In the genomic region with DNA sequence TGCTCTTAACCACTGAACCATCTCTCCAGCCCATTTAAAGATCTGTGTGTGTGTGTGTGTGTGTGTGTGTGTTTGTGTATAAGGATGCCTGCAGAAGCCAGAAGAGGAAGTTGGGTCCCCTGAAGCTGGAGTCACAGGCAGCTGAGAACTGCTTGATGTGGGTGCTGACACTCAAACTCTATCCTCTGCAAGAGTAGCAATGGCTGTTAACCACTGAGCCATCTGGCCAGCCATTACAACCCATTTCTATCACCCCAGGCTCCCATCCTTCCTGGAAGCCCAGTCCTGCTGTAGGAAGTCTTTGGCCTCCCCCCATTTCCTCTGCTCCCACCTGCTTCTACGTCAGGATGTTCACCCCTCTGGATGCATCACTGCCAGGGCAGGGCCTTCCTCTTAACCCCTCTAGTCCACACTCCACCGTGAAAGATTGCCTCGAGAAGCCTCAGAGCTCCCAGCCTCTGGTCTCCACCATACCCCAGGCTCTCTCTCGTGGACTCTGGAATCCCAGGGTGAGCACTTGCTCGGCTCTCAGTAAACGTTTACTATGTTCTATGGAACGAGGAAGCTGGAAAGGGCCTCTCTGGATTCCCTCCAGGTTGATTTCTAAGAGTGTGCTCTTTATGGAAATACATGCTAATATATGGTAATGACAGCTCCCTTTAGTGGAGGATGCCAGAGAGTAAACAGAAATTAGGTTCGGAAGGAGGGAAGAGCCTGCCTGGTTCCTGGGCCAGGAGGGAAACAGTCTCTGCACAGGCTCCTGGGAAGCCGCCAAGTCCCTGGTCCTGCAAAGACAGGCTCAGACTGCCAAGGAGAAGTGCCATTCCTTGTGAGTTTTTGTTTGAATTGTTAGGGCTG, we compare ENCODE assay signal across 8 mouse cellular contexts. TPM values are rescaled to one million over a fixed set of nuclear protein-coding genes. Genes with fewer than 3 reads are reported as not detected.
DNase-seq lines count a peak whose midpoint lies in the region; ATAC-seq and TF ChIP-seq lines count a peak whose summit lies in the region.

No protein-coding gene starts in this region.

- intact Hi-C loops in heart, postnatal 25 days (cut with DNase I) = no loop called here

- H3K4me3 ChIP-seq in heart, embryonic 13.5 days = no peak overlapping the region
- no peak overlapping the region for H3K4me3 ChIP-seq in kidney, postnatal 0 days (replicated peaks; ENCODE audit: low read depth, low read length)
- H3K4me3 ChIP-seq in thymus, adult 2 months (ENCODE audit: control insufficient read depth, insufficient read depth, low read length) = no peak overlapping the region

- TF ChIP-seq CTCF in kidney, postnatal 0 days (IDR thresholded peaks at IDR 0.05; ENCODE audit: low read depth) = no peak
- TF ChIP-seq CTCF in thymus, adult 2 months (IDR thresholded peaks at IDR 0.05; ENCODE audit: borderline replicate concordance, control insufficient read depth, extremely low read depth, insufficient read depth, low read length, poor library complexity) = no peak

- ATAC-seq in heart, embryonic 13.5 days (ENCODE audit: extremely low read depth, insufficient number of reproducible peaks, low FRiP score, low TSS enrichment) = no peak
- ATAC-seq in kidney, postnatal 0 days (replicated peaks; ENCODE audit: low FRiP score, low read depth) = no peak

- H3K9ac ChIP-seq in heart, embryonic 13.5 days = no peak overlapping the region
- H3K9ac ChIP-seq in kidney, postnatal 0 days (ENCODE audit: low read depth, low read length) = no peak overlapping the region

- no peaks in the 10 kb centered on the region for H3K9me3 ChIP-seq in heart, embryonic 13.5 days
- H3K9me3 ChIP-seq in kidney, postnatal 0 days (replicated peaks; ENCODE audit: low read length) = no peaks in the 10 kb centered on the region

- H3K4me1 ChIP-seq in heart, embryonic 13.5 days = peaks cover 29% of the 10 kb centered on the region
- peaks cover 4% of the 10 kb centered on the region; the same call in 1 of the 2 replicates for H3K4me1 ChIP-seq in kidney, postnatal 0 days (replicated peaks; ENCODE audit: insufficient read depth, low read length)
- H3K4me1 ChIP-seq in thymus, adult 2 months (replicated peaks; ENCODE audit: control insufficient read depth, insufficient read depth, low read length) = peaks cover 37% of the 10 kb centered on the region

- no peak for TF ChIP-seq POLR2A in thymus, adult 2 months (IDR thresholded peaks at IDR 0.05; ENCODE audit: control insufficient read depth, extremely low read depth, insufficient read depth, low read length, poor library complexity)

- 41% methylated on average over 9 of the region's 9 CpGs for WGBS in heart, embryonic 13.5 days
- 41% methylated on average over 9 of the region's 9 CpGs for WGBS in kidney, postnatal 0 days
- WGBS in thymus, adult 2 months = 44% methylated on average over 9 of the region's 9 CpGs

- H3K27me3 ChIP-seq in heart, embryonic 13.5 days (replicated peaks) = peaks cover 12% of the 10 kb centered on the region
- H3K27me3 ChIP-seq in kidney, postnatal 0 days (ENCODE audit: insufficient read depth, low read length) = no peaks in the 10 kb centered on the region
- no peaks in the 10 kb centered on the region for H3K27me3 ChIP-seq in thymus, adult 2 months (ENCODE audit: control insufficient read depth, insufficient read depth, low read length)

- peaks cover 20% of the 10 kb centered on the region for H3K36me3 ChIP-seq in heart, embryonic 13.5 days
- peaks cover 2% of the 10 kb centered on the region; the same call in 1 of the 2 replicates for H3K36me3 ChIP-seq in kidney, postnatal 0 days (ENCODE audit: insufficient read depth, low read length)
- no peaks in the 10 kb centered on the region for H3K36me3 ChIP-seq in thymus, adult 2 months (ENCODE audit: control insufficient read depth, insufficient read depth, low read length)

- no peak overlapping the region for H3K4me2 ChIP-seq in heart, embryonic 13.5 days
- no peak overlapping the region for H3K4me2 ChIP-seq in kidney, postnatal 0 days (ENCODE audit: low read length)

- no peak for DNase-seq in heart, postnatal 25 days (ENCODE audit: low spot score)
- DNase-seq in CD8-positive naive resting alpha-beta T cell, adult 2 months (ENCODE audit: low read depth in 2 of 2, low spot score in 2 of 2) = peak; percentile 44 to 55
- peak; percentile 71 for DNase-seq in cerebellum, adult 18-20 months
- no peak for DNase-seq in kidney, postnatal 0 days (ENCODE audit: low spot score)
- DNase-seq in lung, postnatal 36 days = peak; percentile 95
- DNase-seq in thymus, adult 2 months = peak; percentile 53
- no peak for DNase-seq in adrenal gland, adult 2 months

- peak overlapping the region; percentile 33 for H3K27ac ChIP-seq in heart, embryonic 13.5 days (replicated peaks)
- peak overlapping the region; percentile 50 for H3K27ac ChIP-seq in kidney, postnatal 0 days
- peak overlapping the region; percentile 86 for H3K27ac ChIP-seq in thymus, adult 2 months (ENCODE audit: control insufficient read depth, insufficient read depth, low read length)

RNA-seq across cellular contexts. Expression of a gene that starts 3.3 kb away (rescaled TPM):
- polyA plus RNA-seq in heart, embryonic 13.5 days (2015; fragmentation: Nextera tagmentation; extraction: Ambion mirVana) = 2.0 and 2.7 TPM in 2 replicates
- 1 to 10 TPM in 1 of 2 experiments, under 1 TPM in 1; 0.87 to 1.2 TPM for total RNA-seq in heart, postnatal 25 days (2021)
- 6.2 and 6.9 TPM in 2 replicates for polyA plus RNA-seq in kidney, postnatal 0 days (2015; fragmentation: Nextera tagmentation; extraction: Ambion mirVana)
- polyA plus RNA-seq in thymus, adult 2 months (2012; rRNA removed) = 276 and 292 TPM in 2 replicates
- 1 to 10 TPM; 2.5 to 4.0 TPM for total RNA-seq in adrenal gland, adult 2 months (2021)
- polyA plus RNA-seq in adrenal gland, adult 2 months (2012; rRNA removed) = 9.5 and 9.7 TPM in 2 replicates

RNA-seq across cellular contexts. Expression of a gene that starts 24.9 kb away (rescaled TPM):
- 35.1 and 43.4 TPM in 2 replicates for polyA plus RNA-seq in heart, embryonic 13.5 days (2015; fragmentation: Nextera tagmentation; extraction: Ambion mirVana)
- 10 to 100 TPM; 17.3 to 20.9 TPM for total RNA-seq in heart, postnatal 25 days (2021)
- 44.2 and 46.6 TPM in 2 replicates for polyA plus RNA-seq in kidney, postnatal 0 days (2015; fragmentation: Nextera tagmentation; extraction: Ambion mirVana)
- polyA plus RNA-seq in thymus, adult 2 months (2012; rRNA removed) = 15.9 and 20.7 TPM in 2 replicates
- 10 to 100 TPM; 33.7 to 34.5 TPM for total RNA-seq in adrenal gland, adult 2 months (2021)
- polyA plus RNA-seq in adrenal gland, adult 2 months (2012; rRNA removed) = 2.5 and 4.3 TPM in 2 replicates

RNA-seq across cellular contexts. Expression of a gene that starts 37.9 kb away (rescaled TPM):
- 13.1 and 13.9 TPM in 2 replicates for polyA plus RNA-seq in heart, embryonic 13.5 days (2015; fragmentation: Nextera tagmentation; extraction: Ambion mirVana)
- 1 to 10 TPM; 5.3 to 6.0 TPM for total RNA-seq in heart, postnatal 25 days (2021)
- 12.2 and 15.4 TPM in 2 replicates for polyA plus RNA-seq in kidney, postnatal 0 days (2015; fragmentation: Nextera tagmentation; extraction: Ambion mirVana)
- 54.2 and 55.2 TPM in 2 replicates for polyA plus RNA-seq in thymus, adult 2 months (2012; rRNA removed)
- total RNA-seq in adrenal gland, adult 2 months (2021) = 1 to 10 TPM; 7.8 to 8.9 TPM
- polyA plus RNA-seq in adrenal gland, adult 2 months (2012; rRNA removed) = 16.3 and 20.6 TPM in 2 replicates

RNA-seq across cellular contexts. Expression of a gene that starts 38.0 kb away (rescaled TPM):
- 18.1 and 19.6 TPM in 2 replicates for polyA plus RNA-seq in heart, embryonic 13.5 days (2015; fragmentation: Nextera tagmentation; extraction: Ambion mirVana)
- 1 to 10 TPM; 5.0 to 6.3 TPM for total RNA-seq in heart, postnatal 25 days (2021)
- 21.6 and 23.1 TPM in 2 replicates for polyA plus RNA-seq in kidney, postnatal 0 days (2015; fragmentation: Nextera tagmentation; extraction: Ambion mirVana)
- 136 and 138 TPM in 2 replicates for polyA plus RNA-seq in thymus, adult 2 months (2012; rRNA removed)
- total RNA-seq in adrenal gland, adult 2 months (2021) = 10 to 100 TPM in 1 of 2 experiments, 1 to 10 TPM in 1; 8.0 to 11.9 TPM
- polyA plus RNA-seq in adrenal gland, adult 2 months (2012; rRNA removed) = 24.8 and 26.6 TPM in 2 replicates

RNA-seq across cellular contexts. Expression of a gene that starts 57.4 kb away (rescaled TPM):
- 139 and 175 TPM in 2 replicates for polyA plus RNA-seq in heart, embryonic 13.5 days (2015; fragmentation: Nextera tagmentation; extraction: Ambion mirVana)
- 10 to 100 TPM; 64.4 to 71.9 TPM for total RNA-seq in heart, postnatal 25 days (2021)
- polyA plus RNA-seq in kidney, postnatal 0 days (2015; fragmentation: Nextera tagmentation; extraction: Ambion mirVana) = 239 and 250 TPM in 2 replicates
- 81.9 and 89.4 TPM in 2 replicates for polyA plus RNA-seq in thymus, adult 2 months (2012; rRNA removed)
- 10 to 100 TPM; 88.6 to 94.3 TPM for total RNA-seq in adrenal gland, adult 2 months (2021)
- 22.3 and 34.0 TPM in 2 replicates for polyA plus RNA-seq in adrenal gland, adult 2 months (2012; rRNA removed)

Comparison
In these comparisons a context has a peak if more than half of its experiments do, and no peak if none do; other contexts are left out.
1. H3K27ac ChIP-seq: peak in every context shown above with its lines; median percentile 86 in thymus, adult 2 months; 50 in kidney, postnatal 0 days; 33 in heart, embryonic 13.5 days.
2. DNase-seq: peak in CD8-positive naive resting alpha-beta T cell, adult 2 months (2 of 2), cerebellum, adult 18-20 months (2 of 2), lung, postnatal 36 days (single experiment) and thymus, adult 2 months (single experiment); none in heart, postnatal 25 days (single experiment), kidney, postnatal 0 days (single experiment) and adrenal gland, adult 2 months (single experiment).
3. RNA of a gene that starts 3.3 kb away (polyA plus RNA-seq): 276 to 292 TPM in thymus, adult 2 months; 9.5 to 9.7 TPM in adrenal gland, adult 2 months, 6.2 to 6.9 TPM in kidney, postnatal 0 days and 2.0 to 2.7 TPM in heart, embryonic 13.5 days; every median in the first group is over 10 times any median in the second.